Mouse (Mus musculus) kidney, postnatal 0 days (tissue): ENCODE measurements at regions not wholly inside any gene's neighbourhood (a gene's known extent, or its start where the extent isn't known, plus 50 kb on each side); places are given as distances from the start of the nearest gene placed in this dataset.

Experiments
- ATAC-seq: fragments of 200-750 bp; cut with Nextera tagmentation; replicated peaks from 2 replicates; pipeline ENCODE4 v1.8.0; 2017; ENCODE audit warnings: low read depth, moderate number of reproducible peaks, moderate TSS enrichment, moderate library complexity; ENCODE audit not compliant: low FRiP score
- DNase-seq: peaks from one replicate; pipeline ENCODE4 v3.0.0-alpha.2; 2016; ENCODE audit warnings: low spot score
- H3K27ac ChIP-seq: fragments of 300-500 bp; sonication (generic); 2 replicates; pipeline ENCODE4 v1.5.1; 2014; ENCODE audit warnings: mild to moderate bottlenecking
- H3K27me3 ChIP-seq: fragments of 300-500 bp; sonication (generic); 2 replicates; pipeline ENCODE4 v1.6.1; 2014; ENCODE audit warnings: low read length, mixed read lengths; ENCODE audit not compliant: insufficient read depth
- H3K36me3 ChIP-seq: fragments of 300-500 bp; sonication (generic); 2 replicates; pipeline ENCODE4 v1.6.1; 2014; ENCODE audit warnings: low read length, mixed read lengths; ENCODE audit not compliant: insufficient read depth
- H3K4me1 ChIP-seq: fragments of 300-500 bp; sonication (generic); replicated peaks from 2 replicates; pipeline ENCODE4 v1.6.1; 2014; ENCODE audit warnings: antibody characterized with exemption, low read length, mixed read lengths; ENCODE audit not compliant: insufficient read depth
- H3K4me2 ChIP-seq: fragments of 300-500 bp; sonication (generic); 2 replicates; pipeline ENCODE4 v1.6.1; 2014; ENCODE audit warnings: mild to moderate bottlenecking, low read length, moderate library complexity, mixed read lengths
- H3K4me3 ChIP-seq: fragments of 300-500 bp; sonication (generic); replicated peaks from 2 replicates; pipeline ENCODE4 v1.5.1; 2014; ENCODE audit warnings: low read depth, low read length
- H3K9ac ChIP-seq: fragments of 300-500 bp; sonication (generic); 2 replicates; pipeline ENCODE4 v1.6.1; 2014; ENCODE audit warnings: low read depth, low read length
- H3K9me3 ChIP-seq: fragments of 300-500 bp; sonication (generic); replicated peaks from 2 replicates; pipeline ENCODE4 v1.6.1; 2016; ENCODE audit warnings: low read length, inconsistent platforms, mixed read lengths
- CTCF ChIP-seq: IDR thresholded peaks from 2 replicates; pipeline ENCODE4 v1.5.1; 2016; ENCODE audit warnings: antibody characterized with exemption, low read depth, mild to moderate bottlenecking, moderate library complexity
- WGBS: fragments of 180-500 bp; shearing (Covaris S2); extraction: QIAGEN DNeasy Blood & Tissue Kit; methylation state at CpG from one replicate; pipeline ENCODE4 v1.1.7; 2014; 5-methylcytosine and 5-hydroxymethylcytosine counted together

DNA sequence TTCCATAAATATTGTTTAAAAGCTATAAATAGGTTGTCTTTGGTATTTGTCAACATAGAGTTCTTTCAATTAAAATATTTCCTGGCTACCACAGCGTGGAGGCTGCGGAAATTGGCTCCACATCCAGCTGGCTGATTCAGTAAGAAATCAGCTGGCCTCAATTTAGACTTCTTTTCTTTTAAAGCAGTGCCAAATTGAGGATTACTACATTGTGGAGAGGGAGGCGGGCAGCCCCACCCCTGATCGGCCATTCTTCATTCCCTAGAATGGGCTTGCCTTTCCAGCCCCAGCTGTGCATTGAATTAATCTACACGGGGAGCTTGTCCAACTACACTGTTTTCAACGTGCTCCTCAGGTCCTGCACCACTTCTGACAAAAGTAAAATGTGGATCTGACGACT, 581.4 kb downstream of the Dach1 start:
- Histone ChIP-seq H3K36me3 (no peaks in the 10 kb centered on the region), H3K4me3 (no peak overlapping the region), H3K27me3 (no peaks in the 10 kb centered on the region), H3K4me1 (no peaks in the 10 kb centered on the region), H3K9ac (no peak overlapping the region), H3K27ac (no peak overlapping the region), H3K9me3 (no peaks in the 10 kb centered on the region), H3K4me2 (no peak overlapping the region)
- no peak for TF ChIP-seq CTCF
- no peak for ATAC-seq
- DNase-seq, result peak; percentile 60
- 29% methylated on average over 7 of the region's 7 CpGs for WGBS

GRCm38 (mm10) chr14:97586962-97587361, 582.6 kb downstream of the Dach1 start:
- TF ChIP-seq CTCF, result peak; percentile 75
- Histone ChIP-seq H3K4me3 (no peak overlapping the region), H3K4me2 (no peak overlapping the region), H3K4me1 (no peaks in the 10 kb centered on the region), H3K27ac (no peak overlapping the region), H3K9me3 (no peaks in the 10 kb centered on the region), H3K27me3 (no peaks in the 10 kb centered on the region), H3K36me3 (no peaks in the 10 kb centered on the region), H3K9ac (no peak overlapping the region)
- 22% methylated on average over 4 of the region's 4 CpGs for WGBS
- DNase-seq (peak; percentile 60), ATAC-seq (0 out of 2 replicates have a peak, but pooled peaks have one; percentile 59)

- H3K36me3 ChIP-seq, result no peaks in the 10 kb centered on the region
- DNase-seq (no peak), ATAC-seq (no peak)
- no peak overlapping the region for H3K4me2 ChIP-seq
- no peaks in the 10 kb centered on the region for H3K9me3 ChIP-seq
- no peak overlapping the region for H3K27ac ChIP-seq
- no peak overlapping the region for H3K9ac ChIP-seq
- no peaks in the 10 kb centered on the region for H3K4me1 ChIP-seq
- WGBS, result 76% methylated on average over 1 of the region's 1 CpGs
- TF ChIP-seq CTCF, result no peak
- H3K4me3 ChIP-seq, result no peak overlapping the region
- H3K27me3 ChIP-seq, result no peaks in the 10 kb centered on the region
These were observed 599.3 kb downstream of the Dach1 start for GRCm38 (mm10) chr14:97570274-97570673.

DNA sequence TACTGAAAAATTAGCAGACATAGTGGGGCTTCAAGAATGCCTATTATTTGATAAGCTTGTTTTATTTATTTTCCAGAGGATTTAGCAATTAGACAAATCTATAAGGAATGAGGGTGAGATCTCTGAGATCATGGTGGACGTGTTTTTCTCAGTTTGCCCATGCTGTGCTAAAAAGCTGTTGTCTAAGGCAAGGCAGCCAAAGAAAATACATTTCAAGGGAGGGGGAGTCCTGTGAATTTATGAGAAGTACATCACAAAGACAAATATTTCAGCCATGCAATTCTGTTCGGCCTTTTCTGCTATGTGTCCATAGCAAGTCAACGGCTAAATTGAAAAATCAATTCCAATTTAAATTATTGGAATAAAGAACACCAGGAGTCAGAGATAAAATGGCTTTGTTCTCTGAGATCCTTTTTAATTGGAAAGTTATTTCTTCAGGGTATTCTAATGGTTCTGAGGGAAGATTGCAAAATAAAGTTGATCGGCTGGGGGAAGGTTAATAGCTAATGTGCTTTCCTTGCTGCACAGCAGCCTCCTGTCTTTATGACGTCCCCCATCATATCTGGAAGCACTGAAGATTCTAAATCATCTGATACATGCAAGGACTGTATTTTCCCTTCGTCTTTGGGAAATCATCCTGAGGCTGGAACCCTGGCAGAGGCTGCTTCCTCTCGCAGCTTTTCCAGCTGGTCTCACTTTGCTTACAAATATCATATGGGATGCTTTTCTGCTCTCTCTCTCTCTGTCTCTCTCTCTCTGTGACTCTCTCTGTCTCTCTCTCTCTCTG, 609.3 kb downstream of the Dach1 start:
- no peak overlapping the region for H3K9ac ChIP-seq
- no peaks in the 10 kb centered on the region for H3K4me1 ChIP-seq
- H3K27me3 ChIP-seq, result no peaks in the 10 kb centered on the region
- WGBS, result 40% methylated on average over 7 of the region's 7 CpGs
- H3K4me2 ChIP-seq, result no peak overlapping the region
- H3K4me3 ChIP-seq, result no peak overlapping the region
- no peaks in the 10 kb centered on the region for H3K36me3 ChIP-seq
- H3K9me3 ChIP-seq, result no peaks in the 10 kb centered on the region
- TF ChIP-seq CTCF, result no peak
- no peak for ATAC-seq
- H3K27ac ChIP-seq, result no peak overlapping the region
- peak; percentile 6 for DNase-seq

DNA sequence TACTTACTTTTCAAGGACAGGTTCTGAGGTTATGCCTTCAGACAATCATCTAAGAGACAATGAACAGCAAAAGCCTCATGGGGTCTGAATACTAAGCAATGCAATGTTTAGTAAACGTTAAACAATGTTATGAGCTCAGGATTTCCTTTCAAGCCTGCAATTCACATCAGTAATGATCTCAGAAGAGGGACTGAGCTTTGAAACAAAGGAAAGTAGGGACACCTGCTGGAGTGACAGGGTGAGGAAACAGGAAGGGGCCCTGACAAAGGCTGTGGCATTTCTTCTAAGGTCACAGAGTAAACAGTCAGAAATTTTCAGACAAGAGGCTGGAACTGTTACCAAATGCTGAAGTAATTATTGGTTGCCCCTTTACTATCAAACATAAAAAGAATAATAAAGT, 610.0 kb downstream of the Dach1 start:
- DNase-seq (peak; percentile 44), ATAC-seq (no peak)
- WGBS, result 3% methylated on average over 1 of the region's 1 CpGs
- peak; percentile 61 for TF ChIP-seq CTCF
- Histone ChIP-seq H3K27me3 (no peaks in the 10 kb centered on the region), H3K9me3 (no peaks in the 10 kb centered on the region), H3K27ac (no peak overlapping the region), H3K9ac (no peak overlapping the region), H3K4me2 (no peak overlapping the region), H3K4me1 (no peaks in the 10 kb centered on the region), H3K36me3 (no peaks in the 10 kb centered on the region), H3K4me3 (no peak overlapping the region)

GRCm38 (mm10) chr14:97558289-97558688, 611.3 kb downstream of the Dach1 start:
- H3K27ac ChIP-seq, result no peak overlapping the region
- TF ChIP-seq CTCF, result no peak
- no peak overlapping the region for H3K4me2 ChIP-seq
- no peaks in the 10 kb centered on the region for H3K27me3 ChIP-seq
- ATAC-seq (no peak), DNase-seq (peak; percentile 14)
- no peaks in the 10 kb centered on the region for H3K36me3 ChIP-seq
- H3K4me3 ChIP-seq, result no peak overlapping the region
- H3K4me1 ChIP-seq, result no peaks in the 10 kb centered on the region
- no peaks in the 10 kb centered on the region for H3K9me3 ChIP-seq
- H3K9ac ChIP-seq, result no peak overlapping the region
- WGBS, result 76% methylated on average over 2 of the region's 2 CpGs
